Mouse (Mus musculus): ENCODE measurements around the gene Zdhhc14.

GRCm38 (mm10) chr17:5569131-5570030 is 77.0 kb downstream of the Zdhhc14 start:
- TF ChIP-seq POLR2A (IDR thresholded peaks at IDR 0.05; ENCODE audit: low read depth, low read length) (no peak), CTCF (IDR thresholded peaks at IDR 0.05; ENCODE audit: extremely low read depth, insufficient read length, insufficient replicate concordance, low read depth, low read length) (no peak)

Data from small intestine, adult 2 months (tissue).